Mouse (Mus musculus) cortical plate, adult 2 months (tissue): Measurements from ENCODE around the gene Ttc21a.

Experiments used
- CTCF ChIP-seq: fragments of 200-500 bp; IDR thresholded peaks from 2 replicates; pipeline ENCODE4 v1.5.1; 2011; ENCODE audit warnings: mild to moderate bottlenecking, control low read depth, low read length; ENCODE audit not compliant: insufficient read depth; ENCODE audit errors: extremely low read depth
- POLR2A ChIP-seq: fragments of 200-500 bp; IDR thresholded peaks from 2 replicates; pipeline ENCODE4 v1.6.1; 2011; ENCODE audit warnings: mild to moderate bottlenecking, low read length, control low read depth; ENCODE audit not compliant: insufficient read depth; ENCODE audit errors: extremely low read depth

- TF ChIP-seq CTCF: no peak
- TF ChIP-seq POLR2A: no peak
These were observed 24.1 kb upstream of the Ttc21a start for GRCm38 (mm10) chr9:119913087-119913838.
